Mouse (Mus musculus): ENCODE data around the gene Cd164.

The Cd164 gene

GRCm38 (mm10) chr10:41491111-41491510 lies 28.1 kb upstream of the Cd164 start:
- no peak for DNase-seq (ENCODE audit: extremely low read depth, insufficient read length, low spot score)

DNA sequence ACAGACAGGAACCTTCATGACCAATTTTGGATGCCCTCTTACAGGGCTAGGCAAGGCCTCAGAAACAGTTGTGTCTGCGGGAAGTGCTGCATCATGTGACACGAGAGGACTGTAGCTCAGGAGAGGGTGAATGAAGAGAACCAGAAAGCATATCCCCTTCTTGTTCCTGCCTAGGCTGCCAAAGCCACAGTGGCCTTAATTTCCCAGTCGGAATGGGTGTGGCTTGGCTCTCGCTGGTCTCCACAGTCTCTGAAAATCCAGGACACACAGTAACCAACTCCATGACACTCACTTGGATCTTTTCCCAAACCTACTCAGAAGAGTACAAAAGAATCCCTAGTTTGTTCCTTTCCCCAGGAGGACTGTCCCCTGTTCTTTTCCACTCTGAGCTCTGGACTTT lies 18.3 kb upstream of the Cd164 start:
- DNase-seq (ENCODE audit: extremely low read depth, insufficient read length, low spot score): peak; percentile 47

DNA sequence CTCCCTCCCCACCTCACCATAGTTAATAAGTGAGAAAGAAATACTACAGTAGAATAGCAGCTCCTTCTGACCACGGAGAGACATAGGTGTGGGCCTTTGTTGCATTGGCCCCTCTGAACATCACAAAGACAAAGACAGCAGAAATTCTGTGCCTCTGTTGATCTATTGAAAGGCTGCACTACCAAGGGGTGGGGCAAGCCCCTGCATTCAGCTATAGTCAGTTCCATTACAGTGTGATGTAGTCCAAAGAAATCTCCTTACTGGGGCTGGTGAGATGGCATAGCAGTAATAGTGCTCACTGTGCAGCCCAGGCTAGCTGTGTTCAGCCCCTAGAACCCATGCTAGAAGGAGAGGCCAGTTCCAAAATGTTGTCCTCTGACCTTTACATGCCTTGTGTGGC lies 14.2 kb upstream of the Cd164 start:
- DNase-seq (ENCODE audit: extremely low read depth, insufficient read length, low spot score): no peak

GRCm38 (mm10) chr10:41505446-41505845 lies 13.8 kb upstream of the Cd164 start:
- DNase-seq (ENCODE audit: extremely low read depth, insufficient read length, low spot score): peak; percentile 50

- no peak for DNase-seq (ENCODE audit: extremely low read depth, insufficient read length, low spot score)
Observed at GRCm38 (mm10) chr10:41509160-41509559, 10.1 kb upstream of the Cd164 start.

DNA sequence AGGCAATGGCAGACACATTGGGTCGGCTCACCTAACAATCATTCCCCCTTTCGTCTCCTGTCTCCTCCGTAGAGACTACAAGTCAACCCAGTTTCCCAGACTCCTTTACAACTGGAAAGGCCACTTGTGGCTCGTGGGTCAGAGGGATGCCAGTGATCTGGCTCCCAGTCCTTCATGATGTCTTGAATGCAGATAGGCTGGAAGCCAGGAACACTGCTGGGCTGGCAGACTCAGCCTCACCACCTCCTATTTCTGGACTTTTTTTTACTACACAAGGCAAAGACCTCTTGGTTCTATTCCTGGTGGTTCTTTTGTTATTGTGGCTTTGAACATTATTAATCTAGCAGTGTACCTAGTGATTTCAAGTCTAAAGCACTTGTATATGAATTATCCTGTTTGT lies 4.9 kb upstream of the Cd164 start:
- DNase-seq (ENCODE audit: extremely low read depth, insufficient read length, low spot score): no peak

DNA sequence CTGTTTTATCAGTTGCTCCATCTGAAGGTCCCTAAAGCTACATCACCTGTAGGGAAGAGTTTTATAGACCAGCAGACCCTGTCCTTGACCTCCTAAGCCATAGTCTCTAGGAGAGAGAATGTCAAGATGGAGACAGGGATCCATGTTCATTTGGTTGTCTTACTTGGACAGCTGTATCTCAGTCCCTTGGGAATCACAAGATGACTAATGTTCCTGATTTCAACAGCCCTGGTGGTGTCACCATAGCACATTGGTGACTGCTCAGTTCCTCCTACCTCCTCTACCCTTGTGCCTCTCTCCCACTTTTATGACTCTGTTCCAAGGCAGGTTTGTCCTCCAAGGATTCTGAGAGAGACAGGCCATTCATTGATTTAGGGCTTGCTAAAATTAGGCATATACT lies 4.3 kb upstream of the Cd164 start:
- no peak for DNase-seq (ENCODE audit: extremely low read depth, insufficient read length, low spot score)

DNA sequence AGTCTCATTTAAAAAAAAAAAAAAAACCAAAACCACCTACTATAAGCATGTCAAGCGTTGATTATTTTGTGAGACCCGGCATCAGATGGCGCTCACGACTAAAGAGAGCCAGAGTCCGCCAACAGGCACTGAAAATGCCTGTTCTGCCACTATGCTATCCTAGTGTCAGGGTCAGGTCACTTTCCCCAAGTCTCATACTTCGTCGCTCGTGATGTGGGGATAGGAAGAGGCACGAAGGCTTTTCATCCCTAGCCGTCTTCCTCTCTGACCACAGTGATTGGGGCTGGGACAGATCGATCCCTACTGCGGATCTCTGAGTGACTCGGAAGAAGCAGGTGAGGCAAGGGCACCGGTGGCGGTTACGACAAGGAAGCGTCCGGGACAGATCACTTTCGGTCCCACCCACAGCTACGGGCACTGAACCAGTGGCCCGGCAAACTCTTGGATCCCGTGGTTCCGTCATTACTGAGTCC lies 670 bp upstream of the Cd164 start:
- no peak for DNase-seq (ENCODE audit: extremely low read depth, insufficient read length, low spot score)

- peak; percentile 78 for DNase-seq (ENCODE audit: extremely low read depth, insufficient read length, low spot score)
Observed at GRCm38 (mm10) chr10:41519640-41520409, 611 bp downstream of the Cd164 start.

GRCm38 (mm10) chr10:41520410-41520673 lies 1.1 kb downstream of the Cd164 start:
- no peak for DNase-seq (ENCODE audit: extremely low read depth, insufficient read length, low spot score)

GRCm38 (mm10) chr10:41523386-41523785 lies 4.2 kb downstream of the Cd164 start:
- no peak for DNase-seq (ENCODE audit: extremely low read depth, insufficient read length, low spot score)

GRCm38 (mm10) chr10:41525696-41526095 lies 6.5 kb downstream of the Cd164 start:
- DNase-seq (ENCODE audit: extremely low read depth, insufficient read length, low spot score): no peak

DNA sequence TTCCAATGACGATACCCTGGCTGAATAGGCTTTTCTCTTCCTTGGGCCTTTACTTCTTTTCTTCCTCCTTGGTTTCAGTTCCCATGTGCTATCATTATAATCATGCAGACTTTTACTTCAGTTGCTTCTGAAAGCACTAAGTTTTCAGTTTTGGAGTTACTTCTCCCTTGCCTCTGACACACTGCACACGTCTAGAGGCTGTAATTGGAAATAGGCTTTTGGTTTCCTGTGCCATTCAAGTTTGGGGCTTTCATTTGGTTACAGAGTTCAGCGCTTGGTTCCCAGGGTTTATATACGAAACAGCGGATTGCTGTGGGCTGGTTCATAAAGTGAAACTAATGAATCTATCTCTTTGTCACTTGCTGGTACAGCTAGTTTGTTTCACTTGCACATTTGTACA lies 10.8 kb downstream of the Cd164 start:
- DNase-seq (ENCODE audit: extremely low read depth, insufficient read length, low spot score): no peak

- no peak for DNase-seq (ENCODE audit: extremely low read depth, insufficient read length, low spot score)
Observed at GRCm38 (mm10) chr10:41535991-41536390, 16.8 kb downstream of the Cd164 start.

DNA sequence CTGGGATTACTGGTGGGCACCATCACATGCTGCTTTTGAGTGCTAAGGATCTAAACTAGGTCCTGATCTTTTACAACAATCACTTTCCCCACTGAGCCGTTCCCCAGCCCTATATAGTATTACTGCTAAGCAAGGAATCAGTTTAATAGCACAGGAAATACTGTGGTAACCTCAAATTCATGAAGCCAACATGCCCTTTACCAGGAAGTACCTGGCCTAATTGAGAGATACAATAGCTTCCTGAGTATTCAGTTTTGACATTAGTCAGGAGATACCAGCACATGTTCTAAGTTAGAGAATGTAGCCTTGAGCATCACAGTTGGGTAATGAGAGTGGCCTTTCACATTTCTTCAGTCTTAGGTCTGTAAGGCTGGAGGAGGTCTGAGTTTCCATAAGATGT lies 17.5 kb downstream of the Cd164 start:
- no peak for DNase-seq (ENCODE audit: extremely low read depth, insufficient read length, low spot score)

DNA sequence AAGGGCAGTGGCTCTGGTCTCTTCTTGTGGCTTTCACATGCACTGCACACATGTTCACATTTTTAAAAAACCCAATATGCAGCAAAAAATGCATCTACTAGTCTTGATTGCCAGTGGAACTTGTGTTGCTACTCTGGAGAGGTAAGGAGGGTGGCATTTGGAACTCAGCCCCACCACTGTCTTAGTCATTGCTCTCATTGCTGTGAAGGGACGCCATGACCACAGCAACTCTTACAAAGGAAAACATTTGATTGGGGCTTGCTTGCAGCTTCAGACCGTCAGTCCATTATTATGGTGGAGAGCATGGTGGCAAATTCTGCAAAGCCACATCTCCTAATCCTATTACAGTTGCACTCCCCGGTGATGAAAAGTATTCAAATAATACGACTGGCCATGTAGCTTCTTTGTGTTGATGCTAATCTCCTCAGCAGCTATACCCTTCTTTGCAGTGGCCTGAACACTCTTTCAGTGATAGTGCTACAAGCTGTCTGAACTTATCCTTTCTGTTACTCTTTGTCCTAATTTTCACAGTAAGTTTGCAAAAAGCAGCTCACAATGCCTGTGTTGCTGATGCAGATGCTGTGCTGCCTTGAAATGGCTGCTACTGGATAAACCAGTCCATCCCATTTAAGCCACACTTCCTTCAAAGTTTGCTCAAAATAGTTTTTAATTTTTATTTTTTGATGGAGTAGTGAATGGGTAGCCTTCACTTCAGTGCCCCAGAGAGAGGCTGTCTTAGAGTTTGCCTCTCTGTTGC lies 18.2 kb downstream of the Cd164 start:
- no peak for DNase-seq (ENCODE audit: extremely low read depth, insufficient read length, low spot score)

- no peak for DNase-seq (ENCODE audit: extremely low read depth, insufficient read length, low spot score)
Observed at GRCm38 (mm10) chr10:41537983-41538330, 18.7 kb downstream of the Cd164 start.

DNA sequence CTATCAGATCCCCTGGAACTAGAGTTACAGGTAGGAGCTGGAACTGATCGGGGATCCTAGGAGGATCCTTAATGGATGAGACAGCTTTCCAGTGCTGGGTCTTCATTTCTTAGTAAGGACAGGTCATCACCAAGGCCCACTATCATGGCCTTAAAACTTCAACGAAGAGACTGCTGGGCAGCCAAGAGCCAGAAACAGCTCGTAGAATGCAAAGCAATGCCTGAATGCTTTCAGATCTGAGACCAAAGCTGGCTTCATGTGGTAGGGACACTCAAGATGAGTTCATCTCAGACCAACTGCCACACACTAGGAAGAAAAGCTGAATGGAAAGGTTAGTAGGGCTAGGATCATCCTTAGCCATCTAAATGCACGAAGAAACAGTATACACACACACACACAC lies 19.8 kb downstream of the Cd164 start:
- DNase-seq (ENCODE audit: extremely low read depth, insufficient read length, low spot score): no peak

- DNase-seq (ENCODE audit: extremely low read depth, insufficient read length, low spot score): no peak
Observed at GRCm38 (mm10) chr10:41542057-41542456, 22.8 kb downstream of the Cd164 start.

DNA sequence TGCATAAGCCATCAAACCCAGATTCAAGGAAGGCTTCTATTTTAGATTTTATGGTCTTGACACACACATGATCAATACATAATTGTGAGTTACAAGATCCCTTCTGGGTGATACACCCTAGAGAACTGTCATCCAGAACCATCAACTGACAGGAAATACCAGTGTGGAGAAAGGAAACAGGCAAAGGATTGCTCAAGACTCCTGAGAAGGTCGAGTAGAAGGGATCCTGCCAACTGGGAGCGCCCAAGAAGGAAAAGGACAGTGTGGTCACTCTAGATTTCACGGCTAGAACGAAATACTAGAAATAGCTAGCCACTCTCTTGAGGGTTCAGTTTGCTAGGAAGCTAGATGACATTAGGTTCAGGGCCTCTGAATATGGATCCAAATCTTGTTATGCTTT lies 24.2 kb downstream of the Cd164 start:
- DNase-seq (ENCODE audit: extremely low read depth, insufficient read length, low spot score): no peak

DNA sequence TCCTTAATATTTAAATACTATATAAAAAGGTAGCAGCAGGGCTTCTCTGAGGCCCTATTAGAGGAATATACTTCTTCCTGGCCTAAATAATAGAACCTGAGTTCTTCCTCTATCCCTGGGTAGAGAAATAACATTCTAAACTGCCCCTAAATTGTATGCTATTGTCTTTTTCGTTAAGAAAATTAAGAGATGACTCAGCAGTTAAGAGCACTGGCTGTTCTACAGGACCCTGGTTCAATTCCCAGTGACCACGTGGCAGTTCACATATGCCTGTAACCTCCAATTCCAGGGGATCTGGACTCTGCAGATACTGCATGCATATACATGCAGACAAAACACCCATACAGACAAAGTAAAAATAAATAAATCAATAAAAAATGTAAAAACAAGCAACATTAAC lies 24.6 kb downstream of the Cd164 start:
- DNase-seq (ENCODE audit: extremely low read depth, insufficient read length, low spot score): no peak

DNA sequence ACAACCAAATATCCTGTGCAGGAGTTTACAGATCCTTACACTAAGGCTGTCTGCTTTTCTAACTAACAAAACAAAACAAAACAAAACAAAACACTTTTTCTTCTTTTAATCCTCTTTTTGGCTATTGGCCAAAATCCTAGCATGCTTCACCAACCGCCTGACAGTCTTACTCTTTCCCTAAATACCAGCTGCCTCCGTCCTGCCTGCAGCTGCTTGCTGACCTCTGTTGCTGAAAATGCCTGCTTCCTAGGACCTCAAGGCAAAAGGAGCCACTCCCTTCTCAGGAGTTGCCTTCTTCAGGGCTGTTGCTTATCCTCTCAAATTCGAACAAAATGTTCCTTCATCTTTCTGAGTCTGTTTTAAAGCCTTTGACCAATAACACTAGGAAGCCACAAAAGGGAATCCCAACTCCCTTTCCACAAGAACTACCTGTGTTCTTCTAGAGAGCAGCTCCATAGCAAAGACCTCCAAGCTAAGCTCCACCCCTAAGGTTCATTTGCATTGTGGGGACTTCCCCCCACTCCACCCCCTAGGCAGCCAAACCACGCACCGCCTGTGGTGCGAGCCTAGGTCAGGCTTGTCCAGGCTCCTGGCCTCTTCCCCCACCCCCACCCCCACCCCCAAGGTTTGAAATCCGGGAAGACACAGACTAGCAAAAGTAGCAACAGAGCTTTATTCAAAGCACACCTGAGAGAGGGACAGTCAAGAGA lies 25.4 kb downstream of the Cd164 start:
- no peak for DNase-seq (ENCODE audit: extremely low read depth, insufficient read length, low spot score)
